Comparison of ENCODE assay signal across 17 mouse cellular contexts in genomic region chr4:8284934-8285333, GRCm38 (mm10).
"Had no signal": no experiment of that assay in that cellular context is flagged by ENCODE, and none has a peak within 500 bp of the region (broad histone marks: within the 10 kb centered on the region; RNA-seq: fewer than 3 reads in every experiment).

No protein-coding gene starts in this region.

- H3K27ac ChIP-seq: limb, embryonic 10.5 days; limb, embryonic 13.5 days; liver, embryonic 12.5 days; liver, embryonic 15.5 days; lung, embryonic 15.5 days; midbrain, embryonic 10.5 days; neural tube, embryonic 12.5 days had no signal

- ATAC-seq: liver, embryonic 12.5 days had no signal

- DNase-seq: kidney, adult 18-20 months; kidney, adult 9 months; kidney, postnatal 25 days; liver; lung, adult 18-20 months; lung, postnatal 10 days; lung, postnatal 36 days; midbrain, embryonic 14.5 days; thymus, adult 18-20 months; thymus, postnatal 36 days had no signal

- H3K4me3 ChIP-seq: limb, embryonic 10.5 days; limb, embryonic 13.5 days; liver, embryonic 12.5 days; liver, embryonic 15.5 days; lung, embryonic 15.5 days; midbrain, embryonic 10.5 days; neural tube, embryonic 12.5 days had no signal
